Mouse (Mus musculus): ENCODE measurements around the gene Olfr329-ps. TPM values are rescaled to one million over a fixed set of nuclear protein-coding genes. Genes with fewer than 3 reads are reported as not detected.

Gene Olfr329-ps
- not detected in 2 replicates for total RNA-seq (2014; rRNA removed)
- 0.11 TPM in 1 of 2 replicates, not detected in the other for polyA plus RNA-seq (2015; fragmentation: Nextera tagmentation; extraction: Ambion mirVana)

DNA sequence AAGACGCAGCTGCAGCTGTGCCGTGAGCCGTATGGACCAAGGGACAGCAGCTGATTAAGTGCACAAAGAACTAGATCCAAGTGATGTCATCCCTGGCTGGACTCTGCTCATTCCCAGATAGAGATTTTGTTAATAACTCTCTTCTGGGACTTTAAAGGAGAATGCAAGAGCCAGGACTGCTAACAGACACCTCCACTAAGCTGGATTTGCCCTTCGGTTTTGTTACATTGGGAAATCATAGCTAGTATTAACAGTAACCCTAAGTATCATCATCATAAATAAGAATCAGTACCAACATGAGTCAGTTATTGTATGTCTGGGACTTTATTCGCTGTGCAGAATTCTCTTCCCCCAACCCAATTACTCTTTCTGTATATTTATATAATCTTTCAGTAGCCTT is at the start of gene Olfr329-ps:
Olfr329-ps (minus strand) TSS at position 101 of the 400 bp plus-strand sequence.
- 83% methylated on average over 5 of the region's 5 CpGs for WGBS
- DNase-seq (ENCODE audit: low spot score), result no peak
- H3K4me2 ChIP-seq (ENCODE audit: low read depth, low read length), result no peak within 1 kb of the TSS
- no peaks in the 10 kb centered on the region for H3K9me3 ChIP-seq (ENCODE audit: low read length)
- no peak within 1 kb of the TSS for H3K27ac ChIP-seq
- no peaks in the 10 kb centered on the region for H3K36me3 ChIP-seq (ENCODE audit: insufficient read depth, low read length)
- TF ChIP-seq CTCF (IDR thresholded peaks at IDR 0.05; ENCODE audit: low read depth), result no peak
- H3K4me1 ChIP-seq (ENCODE audit: insufficient read depth, low read length), result no peaks in the 10 kb centered on the region
- no peak within 1 kb of the TSS for H3K9ac ChIP-seq (replicated peaks; ENCODE audit: low read length)
- no peak within 1 kb of the TSS for H3K4me3 ChIP-seq (ENCODE audit: low read length)
- H3K27me3 ChIP-seq (ENCODE audit: insufficient read depth, low read length), result no peaks in the 10 kb centered on the region
- ATAC-seq, result no peak

DNA sequence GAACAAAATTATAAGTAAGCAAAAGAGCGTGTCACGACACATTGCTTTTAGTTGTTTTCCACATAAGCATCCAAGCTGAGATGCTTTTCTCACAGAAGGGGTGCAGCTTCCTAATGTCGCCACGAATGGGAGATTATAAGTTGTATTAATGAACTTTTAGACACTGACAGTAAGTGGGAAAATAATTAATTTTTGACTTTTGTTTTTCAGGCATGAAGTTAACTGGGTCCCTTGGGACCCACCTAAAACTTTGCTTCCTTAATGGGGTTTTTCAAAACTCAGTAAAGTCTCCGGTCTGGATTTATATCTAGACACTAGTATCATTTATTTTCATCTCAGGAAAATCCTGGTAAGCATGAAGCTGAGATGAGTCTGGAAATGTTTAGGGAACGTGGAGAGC is 48.6 kb upstream of the Olfr329-ps start, which contains the start of gene Olfr324:
Olfr324 (plus strand) TSS at position 301 of the 400 bp plus-strand sequence.
- Histone ChIP-seq H3K4me2 (ENCODE audit: low read depth, low read length) (no peak within 1 kb of the TSS), H3K4me3 (ENCODE audit: low read length) (no peak within 1 kb of the TSS), H3K9ac (replicated peaks; ENCODE audit: low read length) (no peak within 1 kb of the TSS), H3K4me1 (ENCODE audit: insufficient read depth, low read length) (no peaks in the 10 kb centered on the region), H3K27me3 (ENCODE audit: insufficient read depth, low read length) (no peaks in the 10 kb centered on the region), H3K27ac (no peak within 1 kb of the TSS), H3K36me3 (ENCODE audit: insufficient read depth, low read length) (no peaks in the 10 kb centered on the region), H3K9me3 (ENCODE audit: low read length) (no peaks in the 10 kb centered on the region)
- DNase-seq (ENCODE audit: low spot score), result no peak
- no peak for ATAC-seq
- WGBS, result 84% methylated on average over 6 of the region's 6 CpGs
- no peak for TF ChIP-seq CTCF (IDR thresholded peaks at IDR 0.05; ENCODE audit: low read depth)

GRCm38 (mm10) chr11:58588620-58589250 is 42.5 kb upstream of the Olfr329-ps start:
- Histone ChIP-seq H3K4me3 (ENCODE audit: low read length) (no peak overlapping the region), H3K27ac (no peak overlapping the region), H3K9me3 (ENCODE audit: low read length) (no peaks in the 10 kb centered on the region), H3K36me3 (ENCODE audit: insufficient read depth, low read length) (no peaks in the 10 kb centered on the region), H3K4me2 (ENCODE audit: low read depth, low read length) (no peak overlapping the region), H3K9ac (replicated peaks; ENCODE audit: low read length) (no peak overlapping the region), H3K27me3 (ENCODE audit: insufficient read depth, low read length) (no peaks in the 10 kb centered on the region), H3K4me1 (ENCODE audit: insufficient read depth, low read length) (no peaks in the 10 kb centered on the region)
- no peak for TF ChIP-seq CTCF (IDR thresholded peaks at IDR 0.05; ENCODE audit: low read depth)
- no peak for ATAC-seq
- WGBS, result 43% methylated on average over 3 of the region's 3 CpGs
- DNase-seq (ENCODE audit: low spot score), result peak; percentile 27

DNA sequence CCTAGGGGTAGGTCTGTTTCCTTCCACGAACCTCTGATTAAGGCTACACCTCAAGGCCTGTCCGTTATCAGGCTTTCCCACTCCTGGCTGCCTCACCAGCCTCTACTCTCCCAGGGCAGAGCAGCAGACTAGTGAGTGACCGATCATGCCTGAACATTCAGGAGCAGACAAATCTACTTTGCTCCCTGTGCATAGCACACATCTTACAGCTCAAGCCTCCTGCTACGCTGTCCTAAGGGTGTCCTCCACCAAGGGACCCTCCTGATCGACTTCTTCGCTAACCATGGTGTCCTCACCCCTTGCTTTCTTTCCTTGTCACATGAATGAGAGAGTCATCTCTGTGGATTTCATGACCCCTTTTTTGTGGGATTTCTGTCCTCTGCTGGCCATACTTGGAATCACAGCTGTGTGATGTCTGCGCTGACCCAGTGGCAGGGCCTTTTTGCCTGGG is 41.7 kb upstream of the Olfr329-ps start:
- no peak overlapping the region for H3K4me3 ChIP-seq (ENCODE audit: low read length)
- no peak overlapping the region for H3K4me2 ChIP-seq (ENCODE audit: low read depth, low read length)
- no peaks in the 10 kb centered on the region for H3K4me1 ChIP-seq (ENCODE audit: insufficient read depth, low read length)
- DNase-seq (ENCODE audit: low spot score) (peak; percentile 47), ATAC-seq (no peak)
- no peaks in the 10 kb centered on the region for H3K27me3 ChIP-seq (ENCODE audit: insufficient read depth, low read length)
- peak; percentile 85 for TF ChIP-seq CTCF (IDR thresholded peaks at IDR 0.05; ENCODE audit: low read depth)
- WGBS, result 66% methylated on average over 7 of the region's 7 CpGs
- no peaks in the 10 kb centered on the region for H3K36me3 ChIP-seq (ENCODE audit: insufficient read depth, low read length)
- H3K9me3 ChIP-seq (ENCODE audit: low read length), result no peaks in the 10 kb centered on the region
- no peak overlapping the region for H3K27ac ChIP-seq
- H3K9ac ChIP-seq (replicated peaks; ENCODE audit: low read length), result no peak overlapping the region

DNA sequence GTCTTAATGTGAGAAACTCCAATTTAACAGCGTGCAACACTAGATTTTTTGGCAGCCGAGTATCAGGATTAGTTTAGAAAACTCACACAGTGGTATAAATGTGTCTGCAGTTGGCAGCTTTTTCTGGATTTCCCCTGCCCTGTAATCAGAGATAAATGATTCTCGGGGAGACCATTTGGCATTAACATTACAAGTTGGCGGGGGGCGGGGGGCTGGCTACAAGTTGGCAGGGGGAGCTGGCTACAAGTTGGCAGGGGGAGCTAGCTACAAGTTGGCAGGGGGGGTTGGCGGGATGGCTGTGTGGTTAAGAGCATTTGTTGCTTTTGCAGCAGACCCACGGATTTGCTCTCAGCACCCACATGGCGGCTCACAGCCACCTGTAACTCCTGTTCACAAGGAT is 32.4 kb upstream of the Olfr329-ps start:
- no peak for ATAC-seq
- no peak overlapping the region for H3K9ac ChIP-seq (replicated peaks; ENCODE audit: low read length)
- no peaks in the 10 kb centered on the region for H3K36me3 ChIP-seq (ENCODE audit: insufficient read depth, low read length)
- H3K27me3 ChIP-seq (ENCODE audit: insufficient read depth, low read length), result no peaks in the 10 kb centered on the region
- peak; percentile 55 for DNase-seq (ENCODE audit: low spot score)
- no peaks in the 10 kb centered on the region for H3K4me1 ChIP-seq (ENCODE audit: insufficient read depth, low read length)
- H3K27ac ChIP-seq, result no peak overlapping the region
- H3K9me3 ChIP-seq (ENCODE audit: low read length), result no peaks in the 10 kb centered on the region
- 55% methylated on average over 8 of the region's 8 CpGs for WGBS
- no peak for TF ChIP-seq CTCF (IDR thresholded peaks at IDR 0.05; ENCODE audit: low read depth)
- H3K4me2 ChIP-seq (ENCODE audit: low read depth, low read length), result no peak overlapping the region
- H3K4me3 ChIP-seq (ENCODE audit: low read length), result no peak overlapping the region

GRCm38 (mm10) chr11:58577430-58577829 is 31.2 kb upstream of the Olfr329-ps start, which contains the start of gene Olfr325:
Olfr325 (plus strand) TSS chr11:58577730.
- no peaks in the 10 kb centered on the region for H3K4me1 ChIP-seq (ENCODE audit: insufficient read depth, low read length)
- DNase-seq (ENCODE audit: low spot score), result no peak
- no peak for ATAC-seq
- TF ChIP-seq CTCF (IDR thresholded peaks at IDR 0.05; ENCODE audit: low read depth), result no peak
- H3K27me3 ChIP-seq (ENCODE audit: insufficient read depth, low read length), result no peaks in the 10 kb centered on the region
- H3K9ac ChIP-seq (replicated peaks; ENCODE audit: low read length), result no peak within 1 kb of the TSS
- no peak within 1 kb of the TSS for H3K4me3 ChIP-seq (ENCODE audit: low read length)
- no peak within 1 kb of the TSS for H3K4me2 ChIP-seq (ENCODE audit: low read depth, low read length)
- H3K36me3 ChIP-seq (ENCODE audit: insufficient read depth, low read length), result no peaks in the 10 kb centered on the region
- WGBS, result 79% methylated on average over 1 of the region's 1 CpGs
- no peak within 1 kb of the TSS for H3K27ac ChIP-seq
- H3K9me3 ChIP-seq (ENCODE audit: low read length), result no peaks in the 10 kb centered on the region

- no peaks in the 10 kb centered on the region for H3K4me1 ChIP-seq (ENCODE audit: insufficient read depth, low read length)
- DNase-seq (ENCODE audit: low spot score) (no peak), ATAC-seq (no peak)
- H3K27ac ChIP-seq, result no peak within 1 kb of the TSS
- WGBS, result 70% methylated on average over 5 of the region's 5 CpGs
- no peaks in the 10 kb centered on the region for H3K9me3 ChIP-seq (ENCODE audit: low read length)
- TF ChIP-seq CTCF (IDR thresholded peaks at IDR 0.05; ENCODE audit: low read depth), result no peak
- no peak within 1 kb of the TSS for H3K4me3 ChIP-seq (ENCODE audit: low read length)
- H3K4me2 ChIP-seq (ENCODE audit: low read depth, low read length), result no peak within 1 kb of the TSS
- H3K9ac ChIP-seq (replicated peaks; ENCODE audit: low read length), result no peak within 1 kb of the TSS
- no peaks in the 10 kb centered on the region for H3K27me3 ChIP-seq (ENCODE audit: insufficient read depth, low read length)
- no peaks in the 10 kb centered on the region for H3K36me3 ChIP-seq (ENCODE audit: insufficient read depth, low read length)
Observed at GRCm38 (mm10) chr11:58570405-58570804, 24.2 kb upstream of the Olfr329-ps start, which contains the start of gene Olfr224. Olfr224 (minus strand) TSS chr11:58570553.

All from hindbrain, postnatal 0 days (tissue).